Mouse (Mus musculus): ENCODE results near the gene Pcsk6. TPM values are rescaled to one million over a fixed set of nuclear protein-coding genes. Genes with fewer than 3 reads are reported as not detected.

The Pcsk6 gene
- polyA plus RNA-seq, 1 experiment, result 0.06 TPM

DNA sequence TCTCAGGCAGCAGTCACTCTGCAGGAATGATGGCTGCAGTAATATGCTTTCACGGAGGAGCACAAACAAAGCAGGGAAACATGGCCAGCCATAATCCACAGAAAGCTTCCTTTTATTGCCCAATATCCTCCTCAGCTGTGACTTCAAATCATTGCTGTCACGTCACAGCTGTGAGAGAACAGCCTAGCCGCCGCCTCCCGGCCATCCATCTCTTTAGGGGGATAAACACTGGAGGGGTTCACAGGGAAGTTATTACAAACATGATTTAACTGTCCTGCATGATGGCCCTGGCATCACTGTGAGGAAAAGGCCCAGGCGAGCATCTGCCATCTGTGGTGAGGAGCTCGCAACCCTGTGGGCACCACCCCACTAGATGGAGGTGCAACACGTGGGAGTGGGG lies 175.3 kb downstream of the Pcsk6 start:
- Histone ChIP-seq H3K4me3 (ENCODE audit: insufficient read depth, poor library complexity, severe bottlenecking) (no peak overlapping the region), H3K79me3 (ENCODE audit: low read depth) (no peaks in the 10 kb centered on the region), H3ac (ENCODE audit: control insufficient read depth, insufficient read length, low read depth) (no peak overlapping the region), H3K27me3 (ENCODE audit: control insufficient read depth, insufficient read depth, insufficient read length) (peaks cover 85% of the 10 kb centered on the region), H3K36me3 (ENCODE audit: control insufficient read depth, insufficient read depth) (no peaks in the 10 kb centered on the region), H3K79me2 (ENCODE audit: control insufficient read depth, insufficient read depth) (no peaks in the 10 kb centered on the region)
- TF ChIP-seq MAX (IDR thresholded peaks at IDR 0.05) (no peak), USF1 (IDR thresholded peaks at IDR 0.05; ENCODE audit: low read depth) (no peak), MYOG (IDR thresholded peaks at IDR 0.05; ENCODE audit: control insufficient read depth, extremely low read depth, insufficient read length) (no peak), CEBPB (IDR thresholded peaks at IDR 0.05; ENCODE audit: low read depth) (no peak), CTCF (IDR thresholded peaks at IDR 0.05; ENCODE audit: control insufficient read depth, insufficient read depth, insufficient read length) (no peak), FOSL1 (IDR thresholded peaks at IDR 0.05; ENCODE audit: insufficient read depth, low read length, poor library complexity, severe bottlenecking) (no peak), MYOD1 (IDR thresholded peaks at IDR 0.05; ENCODE audit: control insufficient read depth, insufficient read length, low read depth) (no peak)

DNA sequence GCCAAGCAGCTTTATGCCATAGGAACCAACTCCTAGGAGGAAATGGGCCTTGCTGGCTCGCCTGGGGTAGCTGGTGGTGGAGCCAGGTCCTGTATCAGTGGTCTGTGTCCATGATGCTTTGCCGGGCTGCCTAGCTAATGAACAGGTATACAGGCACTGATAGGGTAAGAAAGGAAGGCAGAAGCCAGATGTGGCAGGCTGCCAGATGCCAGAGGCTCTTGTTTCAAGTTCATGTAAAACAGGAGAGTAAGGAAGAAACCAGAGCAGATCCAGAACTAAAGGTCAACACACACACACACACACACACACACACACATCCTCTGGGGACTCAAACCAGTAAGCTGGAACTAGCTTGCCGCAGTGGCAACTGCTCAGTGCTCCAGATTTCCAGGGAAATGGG lies 176.7 kb downstream of the Pcsk6 start:
- Histone ChIP-seq H3K27me3 (ENCODE audit: control insufficient read depth, insufficient read depth, insufficient read length) (peaks cover 83% of the 10 kb centered on the region), H3K4me3 (ENCODE audit: insufficient read depth, poor library complexity, severe bottlenecking) (no peak overlapping the region), H3K79me3 (ENCODE audit: low read depth) (no peaks in the 10 kb centered on the region), H3ac (ENCODE audit: control insufficient read depth, insufficient read length, low read depth) (no peak overlapping the region), H3K79me2 (ENCODE audit: control insufficient read depth, insufficient read depth) (no peaks in the 10 kb centered on the region), H3K36me3 (ENCODE audit: control insufficient read depth, insufficient read depth) (no peaks in the 10 kb centered on the region)
- no peak for TF ChIP-seq CTCF (IDR thresholded peaks at IDR 0.05; ENCODE audit: control insufficient read depth, insufficient read depth, insufficient read length)
- no peak for TF ChIP-seq USF1 (IDR thresholded peaks at IDR 0.05; ENCODE audit: low read depth)
- TF ChIP-seq FOSL1 (IDR thresholded peaks at IDR 0.05; ENCODE audit: insufficient read depth, low read length, poor library complexity, severe bottlenecking), result no peak
- TF ChIP-seq MYOD1 (IDR thresholded peaks at IDR 0.05; ENCODE audit: control insufficient read depth, insufficient read length, low read depth), result no peak
- no peak for TF ChIP-seq MYOG (IDR thresholded peaks at IDR 0.05; ENCODE audit: control insufficient read depth, extremely low read depth, insufficient read length)
- no peak for TF ChIP-seq CEBPB (IDR thresholded peaks at IDR 0.05; ENCODE audit: low read depth)
- TF ChIP-seq MAX (IDR thresholded peaks at IDR 0.05), result no peak

DNA sequence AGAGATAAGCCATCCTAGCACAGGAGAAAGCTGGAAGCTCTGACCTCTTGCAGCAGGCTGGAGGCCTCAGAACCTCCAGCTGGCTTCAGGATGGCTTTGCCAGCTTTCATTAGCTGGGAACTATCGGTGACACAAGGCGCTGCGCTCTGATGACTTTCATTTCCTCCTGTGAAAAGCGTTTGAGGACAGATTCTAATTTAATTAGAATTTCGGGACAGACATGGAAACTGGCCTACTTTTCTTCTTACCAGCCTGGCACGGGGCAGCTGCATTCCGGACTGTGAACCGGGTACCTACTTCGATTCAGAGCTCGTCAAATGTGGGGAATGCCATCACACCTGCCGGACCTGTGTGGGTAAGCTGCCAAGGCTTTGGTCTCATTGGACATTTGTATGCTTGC lies 177.2 kb downstream of the Pcsk6 start:
- Histone ChIP-seq H3K27me3 (ENCODE audit: control insufficient read depth, insufficient read depth, insufficient read length) (peaks cover 84% of the 10 kb centered on the region), H3K36me3 (ENCODE audit: control insufficient read depth, insufficient read depth) (no peaks in the 10 kb centered on the region), H3ac (ENCODE audit: control insufficient read depth, insufficient read length, low read depth) (no peak overlapping the region), H3K4me3 (ENCODE audit: insufficient read depth, poor library complexity, severe bottlenecking) (no peak overlapping the region), H3K79me3 (ENCODE audit: low read depth) (no peaks in the 10 kb centered on the region), H3K79me2 (ENCODE audit: control insufficient read depth, insufficient read depth) (no peaks in the 10 kb centered on the region)
- TF ChIP-seq CTCF (IDR thresholded peaks at IDR 0.05; ENCODE audit: control insufficient read depth, insufficient read depth, insufficient read length) (no peak), MYOG (IDR thresholded peaks at IDR 0.05; ENCODE audit: control insufficient read depth, extremely low read depth, insufficient read length) (no peak), FOSL1 (IDR thresholded peaks at IDR 0.05; ENCODE audit: insufficient read depth, low read length, poor library complexity, severe bottlenecking) (no peak), CEBPB (IDR thresholded peaks at IDR 0.05; ENCODE audit: low read depth) (no peak), MYOD1 (IDR thresholded peaks at IDR 0.05; ENCODE audit: control insufficient read depth, insufficient read length, low read depth) (no peak), USF1 (IDR thresholded peaks at IDR 0.05; ENCODE audit: low read depth) (no peak), MAX (IDR thresholded peaks at IDR 0.05) (no peak)

DNA sequence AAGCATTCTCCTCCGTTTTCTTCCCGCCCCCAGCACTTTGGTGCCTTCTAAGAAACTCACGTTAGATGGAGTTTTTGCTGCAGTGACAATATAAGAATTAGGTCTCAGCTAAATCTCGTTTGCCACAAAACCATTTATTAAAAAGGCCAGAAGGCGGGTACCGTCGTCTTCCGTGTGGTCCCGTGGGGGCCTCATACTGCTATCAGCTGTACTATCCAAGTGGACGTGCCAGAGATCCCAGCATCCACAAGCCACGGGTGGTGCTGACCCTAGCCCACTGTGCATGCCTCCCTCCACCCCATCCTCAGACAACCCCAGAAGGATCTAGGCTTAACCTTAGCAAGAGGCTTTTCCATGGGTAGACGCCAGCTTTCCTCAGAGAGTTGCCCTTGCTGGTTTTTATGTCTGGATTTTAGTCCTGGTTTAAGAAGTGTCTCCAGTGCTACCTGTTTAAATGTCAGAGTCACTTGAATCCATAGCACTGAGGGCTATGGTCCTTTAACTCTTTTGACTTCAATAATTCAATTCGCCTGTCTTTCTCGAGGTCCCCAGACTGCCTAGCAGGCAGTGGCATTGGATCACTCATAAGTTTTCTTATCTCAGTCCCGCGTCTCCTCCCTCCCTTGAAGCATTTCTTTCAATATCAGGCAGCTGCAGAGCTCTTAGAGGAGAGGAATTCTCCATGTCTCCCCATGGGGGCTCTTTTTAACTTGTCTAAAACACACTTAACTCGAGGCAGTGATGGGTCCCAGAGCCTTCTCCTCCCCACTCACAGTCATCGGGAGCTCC lies 178.7 kb downstream of the Pcsk6 start:
- no peak overlapping the region for H3ac ChIP-seq (ENCODE audit: control insufficient read depth, insufficient read length, low read depth)
- TF ChIP-seq FOSL1 (IDR thresholded peaks at IDR 0.05; ENCODE audit: insufficient read depth, low read length, poor library complexity, severe bottlenecking) (no peak), USF1 (IDR thresholded peaks at IDR 0.05; ENCODE audit: low read depth) (no peak), MYOD1 (IDR thresholded peaks at IDR 0.05; ENCODE audit: control insufficient read depth, insufficient read length, low read depth) (no peak), MAX (IDR thresholded peaks at IDR 0.05) (no peak), MYOG (IDR thresholded peaks at IDR 0.05; ENCODE audit: control insufficient read depth, extremely low read depth, insufficient read length) (no peak), CTCF (IDR thresholded peaks at IDR 0.05; ENCODE audit: control insufficient read depth, insufficient read depth, insufficient read length) (no peak), CEBPB (IDR thresholded peaks at IDR 0.05; ENCODE audit: low read depth) (no peak)
- H3K4me3 ChIP-seq (ENCODE audit: insufficient read depth, poor library complexity, severe bottlenecking), result no peak overlapping the region
- H3K27me3 ChIP-seq (ENCODE audit: control insufficient read depth, insufficient read depth, insufficient read length), result peaks cover 85% of the 10 kb centered on the region
- no peaks in the 10 kb centered on the region for H3K36me3 ChIP-seq (ENCODE audit: control insufficient read depth, insufficient read depth)
- no peaks in the 10 kb centered on the region for H3K79me2 ChIP-seq (ENCODE audit: control insufficient read depth, insufficient read depth)
- H3K79me3 ChIP-seq (ENCODE audit: low read depth), result no peaks in the 10 kb centered on the region

DNA sequence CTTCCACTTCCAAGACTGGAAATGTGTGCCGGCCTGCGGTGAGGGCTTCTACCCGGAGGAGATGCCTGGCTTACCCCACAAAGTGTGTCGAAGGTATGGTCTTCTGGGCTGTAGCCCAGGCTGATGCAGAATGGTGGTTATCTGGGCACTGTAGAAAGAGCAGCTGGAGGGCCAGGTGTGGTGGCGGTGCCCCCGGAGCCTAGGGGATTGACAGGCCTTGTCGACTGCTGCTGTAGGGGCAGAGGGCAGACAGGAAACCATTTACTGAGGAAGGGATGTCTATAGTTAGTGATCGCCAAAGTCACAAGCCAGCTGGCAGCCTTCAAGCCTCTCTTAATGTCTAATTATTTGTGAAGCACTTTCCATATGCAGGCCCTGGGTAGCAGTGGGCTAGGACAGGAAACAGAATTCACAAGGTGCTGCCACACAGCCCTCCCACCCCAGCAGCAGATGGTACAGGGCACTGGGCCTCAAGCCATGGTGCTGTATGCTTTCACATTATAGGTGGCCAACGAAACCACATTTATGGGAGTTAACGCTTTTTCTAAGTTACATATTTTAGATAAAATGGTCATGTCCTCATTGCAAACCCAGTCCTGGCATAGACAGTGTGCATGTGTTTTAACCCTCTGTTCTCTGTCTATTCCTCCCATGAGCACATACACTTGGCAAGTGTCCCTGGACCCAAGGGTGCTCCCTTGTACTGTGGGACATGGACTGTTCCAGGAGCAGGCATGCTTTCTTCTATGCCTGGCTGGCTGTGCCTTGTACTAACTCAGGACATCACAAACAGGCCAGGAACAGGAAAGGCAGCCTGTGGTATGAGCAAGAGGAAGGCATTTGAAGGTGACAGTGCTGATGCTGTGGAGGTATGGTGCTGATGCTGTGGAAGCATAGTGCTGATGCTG lies 182.3 kb downstream of the Pcsk6 start, which contains the start of gene Gm45213:
TSS of gene Gm45213 (plus strand) at position 51 of the 908 bp plus-strand sequence.
- H3ac ChIP-seq (ENCODE audit: control insufficient read depth, insufficient read length, low read depth), result no peak within 1 kb of the TSS
- no peak within 1 kb of the TSS for H3K4me3 ChIP-seq (ENCODE audit: insufficient read depth, poor library complexity, severe bottlenecking)
- H3K36me3 ChIP-seq (ENCODE audit: control insufficient read depth, insufficient read depth), result no peaks in the 10 kb centered on the region
- TF ChIP-seq MAX (IDR thresholded peaks at IDR 0.05), result no peak
- TF ChIP-seq MYOG (IDR thresholded peaks at IDR 0.05; ENCODE audit: control insufficient read depth, extremely low read depth, insufficient read length), result no peak
- TF ChIP-seq MYOD1 (IDR thresholded peaks at IDR 0.05; ENCODE audit: control insufficient read depth, insufficient read length, low read depth), result no peak
- TF ChIP-seq CTCF (IDR thresholded peaks at IDR 0.05; ENCODE audit: control insufficient read depth, insufficient read depth, insufficient read length), result no peak
- no peak for TF ChIP-seq FOSL1 (IDR thresholded peaks at IDR 0.05; ENCODE audit: insufficient read depth, low read length, poor library complexity, severe bottlenecking)
- TF ChIP-seq USF1 (IDR thresholded peaks at IDR 0.05; ENCODE audit: low read depth), result no peak
- no peak for TF ChIP-seq CEBPB (IDR thresholded peaks at IDR 0.05; ENCODE audit: low read depth)
- peaks cover 83% of the 10 kb centered on the region for H3K27me3 ChIP-seq (ENCODE audit: control insufficient read depth, insufficient read depth, insufficient read length)
- no peaks in the 10 kb centered on the region for H3K79me3 ChIP-seq (ENCODE audit: low read depth)
- H3K79me2 ChIP-seq (ENCODE audit: control insufficient read depth, insufficient read depth), result no peaks in the 10 kb centered on the region
